Mouse (Mus musculus) olfactory bulb, adult 2 months (tissue): ENCODE data around the gene Ankrd60.

ENCODE experiments used
- CTCF ChIP-seq: fragments of 200-500 bp; IDR thresholded peaks from 2 replicates; pipeline ENCODE4 v1.5.1; 2012; ENCODE audit warnings: low read depth, mild to moderate bottlenecking, low read length, moderate library complexity; ENCODE audit not compliant: insufficient read depth
- POLR2A ChIP-seq: fragments of 200-500 bp; IDR thresholded peaks from 2 replicates; pipeline ENCODE4 v1.6.1; 2012; ENCODE audit warnings: mild to moderate bottlenecking, low read depth, low read length, moderate library complexity; ENCODE audit not compliant: insufficient read depth

DNA sequence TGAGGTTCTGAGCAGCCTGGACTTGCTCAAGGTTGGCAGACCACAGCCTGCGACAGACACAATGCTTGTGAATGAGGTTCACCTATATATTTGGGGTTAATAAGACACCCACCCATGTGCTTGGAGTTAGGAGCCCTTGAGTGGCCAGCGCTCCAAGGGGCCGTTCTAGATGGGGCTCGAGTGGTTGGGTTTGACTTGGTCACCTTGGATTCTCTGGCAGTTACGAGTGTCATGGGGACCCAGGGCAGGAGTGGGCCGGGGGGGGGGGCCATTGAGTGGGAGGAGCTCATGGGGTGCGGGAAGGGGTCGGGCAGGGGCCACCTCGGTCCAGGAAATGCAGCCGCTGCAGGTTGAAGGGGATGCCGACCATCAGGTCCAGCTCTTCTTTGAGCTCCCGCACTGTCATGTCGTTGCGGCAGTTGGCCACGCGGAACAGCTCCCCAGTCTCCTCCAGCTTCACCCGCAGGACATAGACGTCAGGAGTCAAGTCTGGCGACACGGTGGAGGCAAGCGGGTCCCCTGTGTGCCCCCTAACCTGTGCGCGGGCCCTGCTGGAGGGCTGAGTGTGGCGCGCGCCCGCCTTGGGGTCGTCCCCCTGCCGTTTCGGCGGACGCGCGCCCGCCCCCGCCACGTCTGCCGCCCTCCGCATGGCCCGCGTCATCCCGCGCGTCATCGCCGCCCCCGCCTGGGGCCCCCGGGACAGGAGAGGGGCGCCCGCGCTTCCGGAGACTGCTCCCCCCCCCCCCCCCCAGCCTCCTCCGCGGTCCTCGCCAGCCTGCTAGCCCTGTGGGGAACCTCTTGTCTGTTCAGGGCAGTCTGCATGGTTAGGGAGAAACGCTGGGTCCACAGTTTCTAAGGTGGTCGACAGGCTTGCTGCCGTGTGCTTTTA, at the start of gene Ankrd60:
- no peak for TF ChIP-seq CTCF
- TF ChIP-seq POLR2A: no peak
